In genomic region chr5:131775222-131775621, GRCm38 (mm10) we compare ENCODE assay signal across 8 mouse cellular contexts.
DNase-seq lines count a peak whose midpoint lies in the region; ATAC-seq lines count a peak whose summit lies in the region.

No protein-coding gene starts in this region.

- H3K4me2 ChIP-seq in neural tube, embryonic 15.5 days: peak overlapping the region; percentile 25; the same call in 1 of the 2 replicates

- H3K27ac ChIP-seq in forebrain, embryonic 10.5 days: 0 out of 2 replicates have a peak overlapping the region, but pooled peaks have one; percentile 11
- H3K27ac ChIP-seq in neural tube, embryonic 15.5 days (replicated peaks): peak overlapping the region; percentile 68

- peak; percentile 92 for DNase-seq in left cerebral cortex, postnatal 4 days
- no peak for DNase-seq in left cerebral cortex, postnatal 14 days (ENCODE audit: low spot score in 2 of 2)
- DNase-seq in forebrain, embryonic 10.5 days (ENCODE audit: extremely low spot score, low spot score): peak; percentile 17
- DNase-seq in layer of hippocampus, postnatal 10 days (ENCODE audit: low spot score in 2 of 2): peak; percentile 51 to 69
- no peak for DNase-seq in adrenal gland, adult 2 months
- no peak for DNase-seq in adrenal gland, postnatal 25 days
- no peak for DNase-seq in frontal cortex, postnatal 36 days (ENCODE audit: low spot score in 2 of 2)

- no peaks in the 10 kb centered on the region for H3K9me3 ChIP-seq in forebrain, embryonic 10.5 days
- H3K9me3 ChIP-seq in neural tube, embryonic 15.5 days (replicated peaks): no peaks in the 10 kb centered on the region

- no peak overlapping the region for H3K9ac ChIP-seq in neural tube, embryonic 15.5 days (replicated peaks)

- peak; percentile 77 for ATAC-seq in neural tube, embryonic 15.5 days (ENCODE audit: low FRiP score)

- no peak overlapping the region for H3K4me3 ChIP-seq in forebrain, embryonic 10.5 days
- no peak overlapping the region for H3K4me3 ChIP-seq in neural tube, embryonic 15.5 days (replicated peaks)

- intact Hi-C loops in left cerebral cortex, postnatal 4 days (cut with DNase I): no loop called here
- intact Hi-C loops in left cerebral cortex, postnatal 14 days (cut with DNase I): no loop called here

- no peaks in the 10 kb centered on the region for H3K27me3 ChIP-seq in forebrain, embryonic 10.5 days (ENCODE audit: poor library complexity, severe bottlenecking)
- no peaks in the 10 kb centered on the region for H3K27me3 ChIP-seq in neural tube, embryonic 15.5 days (replicated peaks)

- 59% methylated on average over 12 of the region's 12 CpGs for WGBS in forebrain, embryonic 10.5 days
- WGBS in neural tube, embryonic 15.5 days: 10% methylated on average over 12 of the region's 12 CpGs

- H3K36me3 ChIP-seq in forebrain, embryonic 10.5 days (replicated peaks): no peaks in the 10 kb centered on the region
- H3K36me3 ChIP-seq in neural tube, embryonic 15.5 days: no peaks in the 10 kb centered on the region

- H3K4me1 ChIP-seq in forebrain, embryonic 10.5 days: peaks cover 29% of the 10 kb centered on the region
- H3K4me1 ChIP-seq in neural tube, embryonic 15.5 days: peaks cover 41% of the 10 kb centered on the region

Comparison
In these comparisons a context has a peak if more than half of its experiments do, and no peak if none do; other contexts are left out.
1. DNase-seq: peak in left cerebral cortex, postnatal 4 days (single experiment), forebrain, embryonic 10.5 days (single experiment) and layer of hippocampus, postnatal 10 days (2 of 2); none in left cerebral cortex, postnatal 14 days (0 of 2), adrenal gland, adult 2 months (single experiment), adrenal gland, postnatal 25 days (single experiment) and frontal cortex, postnatal 36 days (0 of 2).